Mouse (Mus musculus): ENCODE results near the gene Serhl.

The Serhl gene

DNA sequence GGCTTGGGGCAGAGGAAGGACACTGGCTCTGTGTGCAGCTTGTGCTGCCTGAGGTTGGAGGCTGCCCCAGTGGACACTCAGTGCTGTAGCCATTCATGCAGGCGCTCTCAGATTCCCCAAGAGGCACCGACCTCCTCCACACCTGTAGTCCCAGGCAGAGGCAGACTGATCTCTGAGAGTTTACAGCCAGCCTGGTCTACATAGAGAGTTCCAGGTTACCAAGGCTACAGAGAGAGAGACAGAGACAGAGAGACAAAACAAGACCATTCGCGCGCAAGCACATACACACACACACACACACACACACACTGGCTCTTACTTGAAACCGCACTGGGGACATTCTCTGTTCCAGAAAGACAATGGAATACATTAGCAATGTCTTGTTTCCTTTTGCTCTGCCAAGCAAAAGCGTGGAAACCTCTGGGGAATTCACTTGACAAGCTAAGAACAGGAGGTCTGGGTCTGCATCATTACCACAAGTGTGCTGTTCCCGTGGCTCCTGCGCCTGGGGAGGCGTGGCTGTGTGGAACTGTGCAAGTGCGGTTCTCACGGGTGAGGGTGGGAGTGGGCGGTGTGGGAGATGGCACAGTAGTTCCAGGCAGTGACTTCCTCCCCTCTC is 5.2 kb upstream of the Serhl start:
- peak; percentile 28 for DNase-seq (ENCODE audit: low read depth, low spot score)

DNA sequence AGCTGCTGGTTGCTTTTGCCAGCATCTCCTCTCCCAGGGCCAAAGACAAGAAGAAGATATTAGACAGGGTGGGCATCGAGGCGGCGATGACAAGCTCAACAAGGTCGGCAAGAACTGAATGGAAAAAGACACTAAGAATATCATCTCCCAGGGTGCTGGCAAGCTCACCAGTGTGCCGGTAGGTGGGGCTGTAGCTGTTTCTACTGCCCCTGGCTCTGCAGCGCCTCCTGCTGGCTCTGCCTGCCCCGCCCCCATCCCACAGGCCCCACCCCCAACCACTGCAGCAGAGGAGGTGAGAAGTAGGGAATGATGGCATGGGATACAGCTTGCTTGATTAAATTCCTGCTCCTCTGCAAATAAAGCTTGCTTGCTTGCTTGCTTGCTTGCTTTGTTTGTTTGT is 3.4 kb upstream of the Serhl start:
- DNase-seq (ENCODE audit: low read depth, low spot score) = peak; percentile 82

DNA sequence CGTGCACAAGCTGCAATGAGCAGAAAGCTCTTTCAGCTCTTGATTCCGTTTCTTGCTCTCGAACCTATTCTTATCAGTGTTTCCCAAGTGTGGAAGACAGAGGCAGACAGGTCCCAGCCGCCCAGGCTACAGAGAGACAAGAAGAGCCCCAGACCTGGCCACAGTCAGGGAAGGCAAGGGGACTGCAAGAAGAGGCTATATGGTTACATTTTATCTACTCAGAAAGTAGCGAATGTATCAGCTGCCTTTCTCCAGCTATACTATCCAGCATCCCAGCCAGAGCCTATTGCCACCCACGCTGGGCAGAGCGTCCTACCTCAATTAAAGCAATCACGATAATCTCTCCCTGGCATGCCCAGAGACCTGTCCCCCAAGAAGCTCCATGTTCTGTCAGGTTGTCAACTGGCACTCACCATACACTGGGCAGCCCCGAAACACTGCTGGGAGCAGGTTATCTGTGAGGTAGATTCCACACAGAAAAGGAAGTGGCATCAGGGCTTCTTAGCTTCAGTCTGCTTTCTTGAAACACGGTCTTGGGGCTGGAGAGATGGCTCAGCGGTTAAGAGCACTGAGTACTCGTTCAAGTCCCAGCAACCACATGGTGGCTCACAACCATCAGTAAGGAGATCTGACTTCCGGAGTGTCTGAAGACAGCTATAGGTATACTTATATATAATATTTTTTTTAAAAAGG is 2.5 kb upstream of the Serhl start:
- DNase-seq (ENCODE audit: low read depth, low spot score) = no peak

DNA sequence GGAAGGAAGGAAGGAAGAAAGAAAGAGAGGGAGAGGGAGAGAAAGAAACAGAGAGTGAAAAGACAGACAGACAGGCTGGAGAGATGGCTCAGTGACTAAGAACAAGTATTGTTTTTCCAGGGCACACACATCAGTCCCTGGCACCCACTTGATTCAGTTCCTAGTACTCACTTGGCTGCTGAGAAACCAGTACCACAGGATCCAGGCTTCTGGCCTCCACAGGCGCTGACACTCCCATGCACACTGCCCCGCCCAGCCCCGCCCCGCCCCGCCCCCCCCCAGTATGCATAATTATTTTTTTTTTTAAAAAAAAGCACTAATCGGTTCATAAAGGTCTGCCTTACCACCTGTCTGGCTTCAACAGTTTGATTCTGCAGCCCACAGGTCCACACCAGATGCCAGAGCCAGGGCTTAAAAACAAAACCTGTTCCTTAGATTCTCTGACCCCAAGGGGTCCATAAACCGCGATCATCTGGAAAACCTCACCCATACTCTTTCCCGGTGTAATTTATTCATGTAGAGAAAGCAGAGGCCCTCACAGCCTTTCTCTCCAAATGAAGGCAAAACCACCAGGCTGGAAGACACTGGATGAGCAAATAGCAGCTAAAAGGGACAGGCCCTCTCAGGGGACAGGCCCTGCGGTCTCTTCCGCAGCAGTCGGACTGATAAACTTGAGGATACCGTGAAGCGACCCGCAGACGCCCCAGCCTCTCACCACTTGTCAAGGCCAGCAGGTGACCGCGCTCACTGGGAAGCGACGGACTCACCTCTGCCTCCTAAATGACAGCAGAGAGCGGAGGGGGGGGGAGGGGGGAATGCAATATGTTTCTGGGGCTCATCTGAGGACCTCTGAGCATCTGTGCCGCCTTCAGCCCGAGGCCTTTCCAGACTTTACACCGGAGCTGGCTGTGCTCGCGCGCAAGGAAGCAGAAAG is 544 bp upstream of the Serhl start:
- no peak for DNase-seq (ENCODE audit: low read depth, low spot score)

DNA sequence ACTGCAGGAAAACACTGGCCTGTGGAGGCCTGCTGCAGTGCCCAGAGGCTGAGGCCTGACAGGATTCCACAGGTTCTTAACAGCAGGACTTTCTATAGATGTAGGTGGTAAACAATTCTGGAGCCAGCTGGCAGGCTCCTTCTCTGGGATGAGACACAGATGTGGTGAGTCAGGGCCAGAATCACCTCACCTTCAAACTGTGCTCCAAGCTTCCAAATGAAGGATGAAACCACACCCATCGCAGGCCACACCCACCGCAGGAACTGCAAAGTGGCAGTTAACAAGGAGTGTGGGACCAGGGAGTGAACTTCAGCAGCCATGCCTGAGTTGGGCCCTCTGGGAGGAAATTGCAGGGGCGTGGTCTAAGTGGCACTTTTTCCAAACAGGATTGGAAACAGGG is 1.6 kb downstream of the Serhl start:
- DNase-seq (ENCODE audit: low read depth, low spot score) = peak; percentile 89

DNA sequence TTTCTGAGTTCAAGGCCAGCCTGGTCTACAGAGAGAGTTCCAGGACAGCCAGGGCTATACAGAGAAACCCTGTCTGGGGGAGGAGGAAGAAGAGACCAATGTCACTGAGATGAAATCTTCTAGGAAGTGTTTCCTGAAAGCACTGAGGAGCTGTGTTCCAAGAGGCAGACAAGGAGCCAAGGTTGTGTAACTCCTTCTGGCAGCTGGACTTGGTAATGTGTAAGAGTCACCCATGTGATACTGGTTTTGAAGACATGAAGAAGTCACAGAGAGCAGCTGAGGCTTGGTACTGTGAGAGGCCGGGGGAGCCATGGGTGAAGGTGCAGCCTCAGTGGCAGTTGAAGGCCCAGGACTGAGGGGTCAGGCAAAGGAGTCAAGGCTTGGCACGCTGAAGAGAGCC is 4.4 kb downstream of the Serhl start:
- no peak for DNase-seq (ENCODE audit: low read depth, low spot score)

DNA sequence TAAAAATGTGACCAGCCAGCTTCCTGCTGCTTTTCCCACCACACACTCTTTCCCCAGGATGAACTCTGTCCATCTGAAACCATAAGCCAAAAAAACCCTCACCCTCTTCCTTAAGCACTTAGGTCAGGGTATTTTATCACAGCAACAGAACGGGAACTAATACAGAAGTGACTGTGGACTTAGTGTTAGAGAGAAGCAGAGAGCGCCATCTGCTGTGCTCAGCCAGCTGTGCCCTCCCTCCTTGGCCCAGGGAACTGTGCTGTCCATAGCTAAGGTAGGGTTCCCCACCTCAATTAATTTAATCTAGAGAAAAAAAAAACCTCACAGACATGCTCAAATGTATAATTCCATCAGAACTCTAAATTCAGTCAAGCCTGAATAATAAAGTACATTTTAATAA is 6.6 kb downstream of the Serhl start:
- DNase-seq (ENCODE audit: low read depth, low spot score) = no peak

DNA sequence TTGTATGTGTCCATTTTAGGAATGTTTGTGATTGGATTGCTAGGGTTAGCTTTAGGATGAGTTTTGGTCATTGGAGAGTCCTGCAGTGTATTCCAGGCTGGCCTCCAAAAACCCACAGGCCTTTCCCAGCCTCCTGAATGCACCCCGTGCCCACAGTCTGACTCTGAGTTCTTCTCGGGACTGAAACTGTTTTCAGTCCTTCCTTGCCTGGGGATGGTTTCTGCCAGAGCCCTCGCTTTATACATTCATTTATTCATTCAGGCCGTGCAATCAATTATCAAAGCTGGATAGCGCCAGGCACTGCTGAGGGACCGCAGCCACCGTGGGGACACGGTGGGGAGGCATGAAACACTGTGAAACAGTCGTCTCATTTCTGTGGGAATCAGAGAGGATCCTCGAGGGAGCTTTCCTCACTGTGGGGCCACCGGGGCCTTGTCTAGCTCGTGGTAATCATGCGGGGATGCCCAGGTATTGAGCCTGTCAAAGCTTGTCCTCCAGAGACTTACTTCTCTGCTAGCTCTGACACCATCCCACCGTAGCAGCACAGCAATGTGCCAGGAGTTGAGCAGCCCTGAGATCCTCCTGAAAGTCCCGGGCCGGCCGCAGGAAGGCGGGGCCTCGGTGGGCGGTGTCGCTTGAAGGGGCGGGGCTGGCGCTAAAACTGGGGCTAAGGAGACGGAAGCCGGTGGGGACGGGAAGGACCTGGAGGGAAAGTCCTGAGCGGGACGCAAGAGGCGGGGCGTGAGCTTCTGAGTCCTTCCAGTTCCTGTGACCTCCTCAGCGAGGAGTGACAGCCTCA is 10.4 kb downstream of the Serhl start:
- peak; percentile 96 for DNase-seq (ENCODE audit: low read depth, low spot score)

DNA sequence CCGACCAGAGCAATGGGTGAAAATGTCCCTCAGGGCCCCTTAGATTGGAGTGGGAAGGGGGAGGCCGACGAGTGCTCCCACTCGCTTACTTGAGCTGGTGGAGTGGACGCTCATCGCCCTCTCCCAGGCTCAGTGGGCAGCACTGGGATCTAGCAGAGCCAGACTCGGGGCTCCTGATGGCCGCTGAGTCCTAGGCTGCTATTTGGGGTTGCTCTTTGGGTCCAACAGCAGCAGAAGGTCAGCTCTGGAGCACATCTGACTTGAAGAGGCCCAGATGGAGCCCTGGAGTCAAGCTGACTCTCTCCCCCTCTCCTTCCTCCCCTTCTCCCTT is 11.0 kb downstream of the Serhl start:
- DNase-seq (ENCODE audit: low read depth, low spot score) = no peak

DNA sequence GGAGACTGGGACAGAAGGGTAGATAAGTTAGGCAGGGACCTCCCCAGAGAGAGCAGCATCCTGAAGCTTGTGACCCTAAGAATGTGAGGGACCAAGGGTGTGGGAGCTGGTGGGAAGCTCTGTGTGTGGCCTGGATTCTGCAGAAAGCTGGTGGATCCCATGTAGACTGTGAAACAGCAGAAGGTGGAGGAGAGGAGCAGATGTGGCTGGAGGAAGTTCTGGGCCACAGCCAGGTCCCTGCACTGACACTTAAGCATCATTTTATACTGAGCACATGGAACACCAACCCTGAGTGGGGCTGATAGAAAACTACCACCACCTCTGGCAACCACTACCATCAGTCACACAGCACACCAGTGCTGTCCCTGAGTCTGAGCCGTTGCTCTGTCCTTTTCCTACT is 13.8 kb downstream of the Serhl start:
- no peak for DNase-seq (ENCODE audit: low read depth, low spot score)

DNA sequence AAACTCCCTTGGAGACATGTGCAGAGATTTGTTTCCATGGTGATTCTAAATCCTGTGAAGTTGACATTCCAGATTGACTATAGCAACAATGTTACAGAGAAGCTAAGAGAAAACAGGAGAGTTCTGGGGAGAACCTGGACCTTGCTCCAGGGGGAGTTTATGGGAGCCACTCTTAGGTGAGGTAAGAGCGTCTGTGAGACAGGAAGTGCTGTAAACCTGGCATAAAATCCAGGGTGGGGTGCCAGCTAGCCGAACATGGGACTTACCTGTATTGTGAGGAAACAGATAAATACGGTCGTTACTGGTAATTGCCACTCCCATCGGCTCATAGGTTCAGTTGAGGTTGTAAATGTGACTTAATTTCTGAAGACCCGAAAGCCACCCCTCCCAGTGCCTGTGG is 17.1 kb downstream of the Serhl start:
- no peak for DNase-seq (ENCODE audit: low read depth, low spot score)

DNA sequence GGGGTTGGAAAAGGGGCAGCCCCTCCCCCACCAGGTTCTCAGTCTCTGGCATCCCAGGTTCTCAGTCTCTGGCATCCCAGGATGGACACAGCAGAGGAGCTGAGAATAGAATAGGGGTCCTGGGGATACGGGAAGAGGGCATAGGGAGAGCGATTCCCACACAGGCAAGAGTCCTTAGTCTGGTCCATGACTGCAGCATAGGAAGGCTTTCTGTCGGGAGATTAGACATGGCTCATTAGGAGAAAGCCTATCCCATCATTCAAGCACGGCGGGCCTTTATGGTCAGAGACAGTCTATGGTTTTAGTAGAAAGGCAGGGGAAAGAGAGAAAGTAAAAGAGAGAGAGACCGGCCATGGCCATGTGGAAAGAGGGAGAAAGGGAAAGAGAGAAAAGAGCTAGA is 18.5 kb downstream of the Serhl start:
- DNase-seq (ENCODE audit: low read depth, low spot score) = no peak

DNA sequence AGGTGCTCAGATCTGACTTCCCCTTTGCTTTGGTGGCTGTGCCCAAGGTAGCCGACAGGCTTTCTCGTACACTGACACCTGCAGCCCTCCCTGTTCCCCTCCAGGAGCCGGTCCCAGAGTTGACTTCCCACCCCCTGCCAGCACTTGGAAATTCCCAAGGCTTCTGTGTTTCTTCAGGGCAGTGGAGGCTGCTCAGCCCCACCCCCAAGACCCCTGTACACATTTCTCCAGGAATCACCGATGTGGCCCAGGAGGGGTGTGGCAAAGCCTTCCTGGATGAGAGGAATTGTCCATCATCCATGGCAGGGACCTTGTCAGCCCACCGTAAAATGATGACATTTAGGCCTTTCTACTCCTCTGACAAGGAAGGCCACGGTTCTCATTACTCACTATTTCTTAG is 22.0 kb downstream of the Serhl start:
- DNase-seq (ENCODE audit: low read depth, low spot score) = no peak

DNA sequence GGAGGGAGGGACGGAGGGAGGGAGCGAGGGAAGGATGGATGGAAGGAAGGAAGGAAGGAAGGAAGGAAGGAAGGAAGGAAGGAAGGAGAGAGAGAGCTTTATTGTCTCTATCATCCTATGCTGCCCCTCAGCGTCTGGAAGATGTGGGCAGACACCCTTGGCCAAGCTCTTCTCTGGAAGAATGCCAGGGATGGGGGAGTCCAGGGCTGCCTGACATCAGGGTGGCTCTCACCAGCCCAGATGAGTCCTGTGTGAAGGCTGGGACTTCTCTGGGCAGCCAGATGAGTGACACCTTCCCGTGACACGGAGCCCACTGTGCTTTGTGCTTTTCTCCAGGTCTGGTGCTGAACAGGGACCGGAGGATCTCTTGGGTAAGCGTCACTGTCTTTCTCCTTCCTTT is 22.6 kb downstream of the Serhl start:
- DNase-seq (ENCODE audit: low read depth, low spot score) = no peak

DNA sequence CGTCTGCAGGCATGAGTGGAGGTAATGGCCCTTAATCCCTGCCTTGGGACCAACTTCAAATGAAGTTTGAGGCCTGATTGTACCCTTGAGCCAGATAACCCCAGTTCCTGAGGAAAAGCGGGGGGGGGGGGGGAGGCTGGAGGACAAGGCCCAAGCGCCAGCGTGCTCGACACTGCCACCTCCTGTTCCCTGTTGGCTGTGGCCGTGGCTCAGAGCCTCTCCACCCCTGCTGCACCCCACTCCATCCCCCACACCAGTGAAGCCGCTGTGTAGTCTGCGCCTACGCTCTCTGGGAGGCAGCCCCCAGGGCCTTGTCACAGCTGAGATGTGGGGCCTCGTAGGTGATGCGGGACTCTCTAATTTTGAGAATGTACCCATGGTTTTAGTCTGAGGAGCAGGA is 23.6 kb downstream of the Serhl start:
- no peak for DNase-seq (ENCODE audit: low read depth, low spot score)

DNA sequence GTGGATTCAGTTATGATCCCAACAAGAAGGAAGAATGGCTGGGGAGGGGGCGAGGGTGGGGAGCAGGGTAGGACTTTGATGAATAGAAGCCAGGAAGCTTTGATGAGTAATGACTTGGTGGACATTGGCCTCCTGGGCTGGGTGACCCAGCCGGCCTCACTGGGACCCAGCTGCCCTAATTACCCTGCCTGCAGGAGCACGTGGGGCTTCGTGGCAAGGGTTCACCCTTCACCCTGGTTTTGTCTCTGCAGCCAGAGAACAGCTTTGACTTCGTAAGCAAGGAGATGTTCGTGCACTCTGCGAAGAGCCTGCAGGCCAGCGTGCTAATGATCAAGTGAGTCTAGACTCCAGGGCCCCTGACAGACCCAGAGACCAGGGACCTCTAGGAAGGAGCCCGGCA is 24.8 kb downstream of the Serhl start:
- no peak for DNase-seq (ENCODE audit: low read depth, low spot score)

DNA sequence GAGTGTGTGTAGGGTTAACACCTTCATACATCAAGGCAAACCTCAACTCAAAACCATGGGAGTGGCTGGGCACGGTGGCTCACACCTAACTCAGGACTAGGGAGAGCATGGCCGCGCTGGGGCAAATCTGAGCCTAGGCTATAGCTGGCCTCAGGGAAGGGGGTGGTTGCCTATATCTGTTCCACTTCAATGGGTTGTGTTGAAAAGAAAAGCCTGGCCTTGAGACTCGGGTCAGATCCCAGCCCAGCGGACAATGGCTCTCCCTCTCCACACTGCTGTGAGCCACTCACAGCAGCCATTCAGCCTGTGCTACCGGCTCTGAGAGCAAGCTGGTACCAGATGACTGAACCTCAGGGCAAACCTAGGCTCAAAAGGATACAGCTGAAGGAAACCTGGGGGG is 25.8 kb downstream of the Serhl start:
- no peak for DNase-seq (ENCODE audit: low read depth, low spot score)

DNA sequence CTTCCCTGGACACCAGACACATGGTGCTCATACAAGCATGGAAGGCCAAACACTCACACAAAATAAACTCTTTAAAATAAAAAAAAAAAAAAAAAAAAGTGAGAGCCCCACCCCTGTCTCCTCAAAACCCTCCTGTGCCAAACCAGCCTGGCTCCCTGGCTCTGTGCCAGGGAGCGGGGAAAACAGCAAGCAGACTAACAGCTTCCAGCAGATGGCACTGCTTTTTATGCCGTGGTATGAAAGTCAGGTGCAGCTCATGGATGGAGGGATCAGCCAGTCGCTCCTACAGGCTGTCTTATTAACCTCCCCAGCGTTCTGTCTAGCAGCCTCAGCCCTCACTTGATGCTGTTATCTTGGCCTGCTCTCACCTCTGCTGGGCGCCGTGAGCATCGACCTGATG is 29.1 kb downstream of the Serhl start:
- peak; percentile 69 for DNase-seq (ENCODE audit: low read depth, low spot score)

DNA sequence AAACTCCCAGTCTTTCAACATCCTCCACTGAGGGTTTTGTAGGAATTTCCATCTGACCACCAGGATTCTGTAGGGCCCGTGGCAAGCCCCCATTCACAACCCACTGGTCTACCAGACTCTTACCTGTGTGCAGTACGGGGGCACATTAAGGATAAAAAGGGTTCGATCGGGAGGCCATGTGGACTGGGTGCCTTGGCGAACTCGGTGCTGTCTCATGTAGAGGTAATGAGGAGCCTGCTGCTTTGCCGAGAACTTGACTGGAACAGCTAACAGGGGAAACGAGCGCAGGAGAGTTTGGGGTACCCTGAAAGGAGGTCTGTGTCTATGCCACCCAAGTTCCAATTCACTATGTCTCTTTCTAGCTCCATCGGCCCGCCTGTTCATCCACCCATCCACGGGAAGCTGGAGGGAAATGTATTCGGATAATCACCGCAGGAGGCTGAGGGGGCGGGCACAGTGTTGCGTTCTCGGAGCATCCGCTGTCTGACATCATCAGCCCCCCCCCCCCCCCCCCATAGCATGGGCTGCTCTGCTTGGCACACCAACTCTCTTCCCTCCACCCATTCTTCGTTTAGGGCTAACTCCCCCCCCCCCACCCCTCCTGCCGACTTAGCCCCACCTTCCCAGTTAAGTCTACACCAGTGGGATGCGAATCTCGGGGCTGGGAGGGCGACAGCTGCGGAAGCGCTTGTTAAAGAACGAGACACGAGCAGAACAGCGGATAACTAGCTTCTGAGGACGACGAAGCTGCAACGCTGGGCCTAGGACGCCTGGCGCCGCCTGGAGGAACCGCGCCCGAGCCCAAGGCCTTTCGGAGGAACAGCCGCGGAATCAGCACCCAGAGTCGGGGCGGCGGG is 32.6 kb downstream of the Serhl start:
- DNase-seq (ENCODE audit: low read depth, low spot score) = peak; percentile 90

DNA sequence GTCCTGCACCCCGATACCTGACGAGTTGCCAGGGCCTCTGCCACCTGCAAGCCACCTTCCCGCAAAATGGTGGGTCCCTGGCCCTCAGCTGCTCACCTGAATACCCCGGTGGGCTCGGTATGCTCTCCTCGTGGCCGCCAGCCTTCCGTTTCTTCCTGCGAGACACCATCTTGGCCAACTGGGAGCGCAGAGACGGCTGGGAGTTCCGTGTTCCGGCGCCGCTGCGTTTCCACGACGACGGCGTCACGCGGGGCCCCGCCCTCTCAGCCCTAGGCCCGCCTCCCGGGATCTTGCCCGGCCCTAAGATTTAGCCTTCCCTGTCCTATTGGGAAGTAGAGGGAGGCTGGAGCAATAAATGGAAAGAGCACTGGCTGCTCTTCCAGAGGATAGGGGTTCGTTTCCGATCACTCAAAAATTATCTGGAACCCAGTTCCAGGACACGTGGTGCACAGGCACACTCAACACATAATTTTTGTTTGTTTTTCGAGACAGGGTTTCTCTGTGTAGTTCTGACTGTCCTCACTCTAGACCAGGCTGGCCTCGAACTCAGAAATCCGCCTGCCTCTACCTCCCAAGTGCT is 33.4 kb downstream of the Serhl start, which contains the start of gene Rrp7a:
Gene Rrp7a, minus strand, starts transcription at position 236 of the 580 bp plus-strand sequence.
- peak; percentile 93 for DNase-seq (ENCODE audit: low read depth, low spot score)

DNA sequence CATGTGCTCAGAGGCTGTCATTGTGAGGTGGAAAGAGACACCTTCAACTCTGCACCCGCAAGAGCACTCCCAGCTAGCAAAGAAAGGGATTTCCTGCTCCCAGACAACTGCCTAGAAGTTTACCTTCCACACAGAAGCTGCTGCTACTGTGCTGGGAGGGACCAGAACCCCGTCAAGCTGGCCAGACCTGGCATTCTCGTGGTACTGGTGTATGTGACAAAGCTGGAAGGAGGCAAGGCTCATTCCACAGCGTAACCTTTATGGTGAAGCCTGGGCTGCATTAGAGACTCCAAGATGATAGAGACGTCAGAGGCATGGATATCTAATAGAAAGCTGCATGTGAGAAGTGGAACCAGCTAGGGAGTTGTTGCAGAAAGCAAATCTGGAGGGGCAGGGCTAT is 35.3 kb downstream of the Serhl start:
- DNase-seq (ENCODE audit: low read depth, low spot score) = no peak

Data from R1 (cell line).